Mouse (Mus musculus) 416B (cell line): ENCODE measurements around the gene Tspan2.

ENCODE experiments used
- DNase-seq: peaks from one replicate; pipeline ENCODE4 v3.0.0; 2011; ENCODE audit warnings: low read depth

The Tspan2 gene

GRCm38 (mm10) chr3:102734313-102735030, at the start of gene Tspan2:
Tspan2 (plus strand) TSS chr3:102734529.
- DNase-seq: no peak

GRCm38 (mm10) chr3:102686861-102687260, 47.5 kb upstream of the Tspan2 start:
- DNase-seq: no peak

- DNase-seq: no peak
Measured at GRCm38 (mm10) chr3:102687852-102688251, 46.5 kb upstream of the Tspan2 start.

- DNase-seq: peak; percentile 52
Measured at GRCm38 (mm10) chr3:102691802-102692484, 42.4 kb upstream of the Tspan2 start.

GRCm38 (mm10) chr3:102692758-102693325, 41.5 kb upstream of the Tspan2 start:
- DNase-seq: no peak

GRCm38 (mm10) chr3:102698127-102698526, 36.2 kb upstream of the Tspan2 start:
- DNase-seq: no peak

GRCm38 (mm10) chr3:102701303-102701702, 33.0 kb upstream of the Tspan2 start:
- no peak for DNase-seq

GRCm38 (mm10) chr3:102701902-102702544, 32.3 kb upstream of the Tspan2 start:
- peak; percentile 85 for DNase-seq

GRCm38 (mm10) chr3:102704001-102704401, 30.3 kb upstream of the Tspan2 start:
- no peak for DNase-seq

GRCm38 (mm10) chr3:102708599-102708998, 25.7 kb upstream of the Tspan2 start:
- no peak for DNase-seq

GRCm38 (mm10) chr3:102715066-102715584, 19.2 kb upstream of the Tspan2 start:
- DNase-seq: peak; percentile 91

- DNase-seq: peak; percentile 44
Measured at GRCm38 (mm10) chr3:102715839-102716238, 18.5 kb upstream of the Tspan2 start.

GRCm38 (mm10) chr3:102717586-102718285, 16.6 kb upstream of the Tspan2 start:
- DNase-seq: no peak

- no peak for DNase-seq
Measured at GRCm38 (mm10) chr3:102723154-102723553, 11.2 kb upstream of the Tspan2 start.

GRCm38 (mm10) chr3:102723841-102724570, 10.3 kb upstream of the Tspan2 start:
- DNase-seq: peak; percentile 53

- DNase-seq: no peak
Measured at GRCm38 (mm10) chr3:102724798-102725459, 9.4 kb upstream of the Tspan2 start.

- DNase-seq: no peak
Measured at GRCm38 (mm10) chr3:102729416-102729815, 4.9 kb upstream of the Tspan2 start.

- no peak for DNase-seq
Measured at GRCm38 (mm10) chr3:102731112-102731511, 3.2 kb upstream of the Tspan2 start.

GRCm38 (mm10) chr3:102732619-102733018, 1.7 kb upstream of the Tspan2 start:
- no peak for DNase-seq

GRCm38 (mm10) chr3:102733050-102733449, 1.3 kb upstream of the Tspan2 start:
- DNase-seq: no peak

GRCm38 (mm10) chr3:102733936-102734312, 405 bp upstream of the Tspan2 start:
- DNase-seq: no peak
